Mouse (Mus musculus) 3T3-L1 (cell line): ENCODE results near the gene Zbtb46.

Experiments
- DNase-seq: peaks from one replicate; pipeline ENCODE4 v3.0.0-alpha.2; 2015; ENCODE audit warnings: low read depth, low spot score

Gene Zbtb46

DNA sequence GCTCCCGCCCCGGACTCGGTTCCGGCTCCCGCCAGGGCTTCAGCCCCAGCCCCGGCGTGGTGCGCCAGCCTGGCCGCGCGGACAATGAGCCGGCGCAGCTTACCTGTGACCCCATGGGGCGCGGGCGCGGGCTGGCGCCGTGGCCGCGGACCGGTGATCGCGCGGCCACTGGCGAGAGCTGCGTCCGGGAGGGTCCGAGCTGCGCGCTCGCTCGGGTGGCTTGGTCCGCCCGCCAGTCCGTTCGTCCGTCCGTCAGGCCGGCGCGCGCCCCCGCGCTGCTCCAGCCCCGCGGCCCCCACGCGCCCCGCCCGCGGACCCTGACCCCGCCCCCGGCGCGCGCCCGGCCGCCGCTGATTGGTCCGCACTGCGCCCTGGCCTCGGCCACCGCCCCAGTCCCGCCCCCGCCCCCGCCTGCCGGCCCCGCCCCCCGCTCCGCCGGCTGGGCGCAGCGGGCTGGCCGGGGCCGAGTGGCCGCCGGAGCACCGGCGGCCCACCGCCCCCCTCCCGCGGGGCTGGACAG lies at the start of gene Zbtb46:
Gene Zbtb46, minus strand, starts transcription at position 274 of the 520 bp plus-strand sequence.
- DNase-seq, result peak; percentile 58

DNA sequence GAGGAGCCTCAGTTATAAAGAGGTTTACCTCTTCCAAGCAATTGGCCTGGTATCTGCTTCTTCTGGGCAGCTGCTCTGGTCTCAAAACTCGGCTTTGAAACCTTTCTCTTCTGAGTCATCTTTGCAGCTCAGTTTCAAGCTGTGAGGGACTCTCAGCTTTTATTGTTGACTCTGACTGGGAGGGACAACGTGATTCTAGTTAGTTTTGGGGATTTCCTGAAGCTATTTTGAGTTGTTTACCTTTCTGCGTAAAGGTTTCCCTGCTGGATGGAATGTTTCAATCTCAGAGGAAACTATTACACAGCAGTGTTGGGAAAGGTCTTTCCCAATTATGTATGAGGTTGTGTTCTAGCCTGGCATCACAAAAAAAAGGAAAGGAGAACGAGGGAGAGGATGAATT lies 39.4 kb upstream of the Zbtb46 start:
- peak; percentile 60 for DNase-seq

DNA sequence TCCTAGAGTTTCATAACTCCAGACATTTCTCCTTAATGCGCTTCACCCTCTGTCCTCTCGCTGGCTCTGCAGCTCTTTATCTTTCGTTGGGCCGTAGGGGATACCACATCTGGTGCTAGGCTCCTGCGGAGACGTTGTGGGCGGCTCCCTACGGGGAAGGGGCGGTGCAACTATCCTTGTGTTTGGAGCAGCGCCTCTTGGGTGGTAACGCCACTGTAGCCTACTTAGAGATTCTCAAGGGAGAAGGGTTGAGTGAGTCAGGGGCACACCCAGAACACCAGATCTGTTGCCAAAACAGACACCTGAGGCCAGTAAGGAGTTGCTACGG lies 38.3 kb upstream of the Zbtb46 start:
- DNase-seq, result peak; percentile 96

DNA sequence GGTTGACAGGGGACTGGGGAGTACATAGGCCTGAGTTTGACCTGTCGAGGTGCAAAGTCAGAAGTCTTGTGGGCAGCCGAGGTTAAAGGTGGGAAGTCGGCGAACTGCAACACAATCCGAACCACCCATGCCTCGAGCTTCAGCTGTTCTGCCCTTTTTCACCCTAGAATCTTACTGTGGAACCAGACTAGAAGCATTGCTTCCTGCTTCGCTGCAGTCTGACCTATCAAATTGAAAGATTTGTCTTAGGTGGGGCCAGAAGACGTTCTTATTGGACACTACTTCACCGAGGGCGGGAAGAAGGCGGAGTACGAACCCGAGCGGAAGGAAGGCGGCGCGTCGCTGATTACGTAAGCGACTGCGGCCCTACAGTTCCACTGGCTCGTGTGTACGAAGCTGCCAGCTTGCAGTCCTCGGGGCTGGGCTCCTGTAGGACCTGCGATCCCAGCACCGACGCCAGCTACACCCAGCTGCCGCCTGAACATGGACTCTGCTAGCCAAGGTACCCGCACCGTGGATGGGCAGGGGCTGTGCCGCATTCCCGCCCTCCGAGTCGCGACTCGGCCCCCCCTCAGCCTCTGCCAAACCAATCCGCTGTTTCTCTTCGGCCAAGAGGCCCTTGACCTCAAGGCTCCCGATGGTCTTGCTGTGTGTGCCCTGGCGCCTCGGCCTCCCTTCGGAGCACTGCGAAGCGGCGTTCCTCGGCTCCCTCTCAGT lies 37.8 kb upstream of the Zbtb46 start, which contains the start of gene Tpd52l2:
Gene Tpd52l2, plus strand, starts transcription at position 312 of the 717 bp plus-strand sequence.
- peak; percentile 100 for DNase-seq

GRCm38 (mm10) chr2:181496281-181496680 lies 37.1 kb upstream of the Zbtb46 start:
- DNase-seq, result peak; percentile 84

DNA sequence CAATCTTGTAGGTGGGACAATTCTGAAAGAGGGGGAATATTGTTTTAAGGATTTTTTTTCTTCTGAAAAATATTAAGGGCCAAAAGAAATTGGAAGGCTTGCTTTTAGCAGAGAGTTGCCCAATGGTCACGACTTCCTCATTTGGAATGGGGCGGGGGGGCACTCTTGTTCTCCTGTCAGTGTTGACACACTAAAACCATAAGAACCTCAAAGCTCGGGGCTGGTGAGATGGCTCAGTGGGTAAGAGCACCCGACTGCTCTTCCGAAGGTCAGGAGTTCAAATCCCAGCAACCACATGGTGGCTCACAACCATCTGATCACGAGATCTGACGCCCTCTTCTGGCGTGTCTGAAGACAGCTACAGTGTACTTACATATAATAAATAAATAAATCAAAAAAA lies 36.6 kb upstream of the Zbtb46 start:
- peak; percentile 41 for DNase-seq

DNA sequence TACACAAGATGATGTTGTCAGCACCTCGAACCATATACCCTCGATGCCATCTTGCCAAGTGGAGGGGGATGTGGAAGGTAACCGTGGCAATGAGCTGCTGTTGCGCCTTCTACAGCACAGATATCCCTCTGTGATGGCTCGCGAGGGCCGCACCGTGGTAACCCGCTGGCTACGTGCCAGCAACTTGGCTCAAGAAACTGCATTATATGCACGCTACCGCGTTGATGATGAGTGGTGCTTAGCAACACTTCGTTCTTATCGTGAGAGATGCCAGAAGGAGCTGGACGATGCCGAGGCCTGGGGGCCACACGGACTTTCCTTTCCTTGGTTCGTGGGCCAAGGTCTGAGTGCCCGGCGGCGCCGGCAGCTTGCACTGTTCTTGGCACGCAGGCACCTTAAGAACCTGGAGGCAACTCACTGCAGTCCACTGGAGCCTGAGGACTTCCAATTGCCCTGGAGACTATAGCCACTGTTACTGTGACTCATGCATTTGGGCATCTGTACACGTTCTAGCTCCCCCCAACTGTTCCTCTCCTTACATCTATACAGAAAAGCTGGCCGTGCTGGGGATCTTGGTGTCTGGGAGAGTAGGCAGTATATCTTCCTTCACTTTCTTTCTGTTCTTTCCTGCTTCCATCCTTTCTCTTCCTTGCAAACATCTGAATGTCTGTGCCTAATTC lies 35.2 kb upstream of the Zbtb46 start:
- DNase-seq, result peak; percentile 81

DNA sequence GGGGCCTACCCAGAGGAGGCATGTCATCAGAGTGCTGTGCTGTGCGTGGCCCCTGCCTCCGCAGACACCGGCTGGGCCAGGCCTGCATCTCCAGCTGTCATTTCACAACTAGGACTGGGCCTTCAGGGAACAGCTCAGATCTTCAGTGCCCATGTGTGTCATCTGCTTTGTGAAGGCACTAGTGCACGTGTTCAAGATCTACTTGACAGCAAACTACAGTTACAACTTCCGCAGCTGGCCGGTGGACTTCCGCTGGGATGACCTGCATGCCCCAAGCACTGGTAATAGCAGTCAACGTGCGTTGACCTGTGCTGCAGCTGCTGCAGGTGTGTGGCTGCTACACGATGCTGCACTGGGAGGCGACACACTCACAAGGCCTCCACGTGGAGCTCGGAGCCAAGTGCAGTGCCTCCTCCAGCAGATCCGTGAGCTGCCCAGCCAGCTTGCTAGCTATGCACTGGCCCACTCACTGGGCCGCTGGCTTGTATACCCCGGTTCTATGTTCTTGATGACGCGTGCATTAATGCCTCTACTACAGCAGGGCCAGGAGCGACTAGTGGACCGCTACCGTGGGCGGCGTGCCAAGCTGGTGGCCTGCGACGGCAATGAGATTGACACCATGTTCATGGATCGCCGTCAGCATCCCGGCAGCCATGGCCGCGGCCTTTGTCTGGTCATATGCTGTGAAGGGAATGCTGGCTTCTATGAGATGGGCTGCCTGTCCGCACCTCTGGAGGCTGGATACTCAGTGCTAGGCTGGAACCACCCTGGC lies 34.1 kb upstream of the Zbtb46 start, which contains the start of gene Abhd16b:
Gene Abhd16b, plus strand, starts transcription at position 51 of the 772 bp plus-strand sequence.
- DNase-seq, result no peak

- DNase-seq, result no peak
Measured at GRCm38 (mm10) chr2:181492206-181492605, 33.0 kb upstream of the Zbtb46 start.

GRCm38 (mm10) chr2:181491432-181492205 lies 32.4 kb upstream of the Zbtb46 start:
- no peak for DNase-seq

DNA sequence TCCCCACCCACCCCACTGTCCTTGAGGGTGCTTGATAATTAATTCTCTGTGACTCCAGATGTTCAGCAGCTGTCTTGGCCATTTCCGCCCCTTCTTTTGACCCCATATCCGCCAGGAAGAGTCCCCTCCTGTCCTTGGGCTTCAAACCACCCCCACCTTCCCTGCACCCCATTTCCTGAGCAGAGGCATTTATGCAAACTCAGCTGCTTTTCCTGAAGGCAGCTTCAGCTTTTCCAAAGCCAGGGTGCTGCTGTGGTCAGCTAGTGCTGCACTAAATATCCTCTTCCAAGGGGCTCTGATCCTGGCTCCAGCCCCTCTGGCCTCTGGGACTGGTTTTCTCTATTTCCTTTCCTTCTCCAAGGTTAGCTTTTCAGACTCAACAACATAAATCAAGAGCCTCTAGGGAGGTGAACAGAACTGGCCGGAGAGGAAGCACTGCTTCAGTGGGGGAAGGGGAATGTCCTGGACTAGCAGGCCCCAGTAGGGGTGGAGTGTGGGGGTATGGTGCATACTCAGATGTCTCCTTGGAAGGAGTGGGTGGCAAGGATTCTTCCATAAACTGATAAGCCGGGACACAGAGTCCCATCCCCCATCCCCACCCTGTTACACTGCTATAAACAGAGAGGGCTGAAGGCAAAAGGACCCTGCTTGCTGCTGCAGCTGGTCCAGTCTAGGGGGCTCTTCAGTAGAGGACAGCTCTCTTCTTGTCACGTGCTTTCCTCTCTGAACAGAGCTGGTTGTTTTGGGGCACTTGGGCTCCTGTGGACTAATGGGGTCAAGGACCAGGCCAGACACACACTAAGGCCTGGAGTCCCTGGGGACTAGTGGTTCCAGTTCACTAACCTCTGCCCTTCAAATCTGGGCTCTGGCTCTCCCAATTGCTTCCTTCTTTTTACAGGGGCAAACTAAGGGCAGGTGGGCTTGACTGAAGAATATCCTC lies 28.4 kb upstream of the Zbtb46 start:
- DNase-seq, result peak; percentile 62

DNA sequence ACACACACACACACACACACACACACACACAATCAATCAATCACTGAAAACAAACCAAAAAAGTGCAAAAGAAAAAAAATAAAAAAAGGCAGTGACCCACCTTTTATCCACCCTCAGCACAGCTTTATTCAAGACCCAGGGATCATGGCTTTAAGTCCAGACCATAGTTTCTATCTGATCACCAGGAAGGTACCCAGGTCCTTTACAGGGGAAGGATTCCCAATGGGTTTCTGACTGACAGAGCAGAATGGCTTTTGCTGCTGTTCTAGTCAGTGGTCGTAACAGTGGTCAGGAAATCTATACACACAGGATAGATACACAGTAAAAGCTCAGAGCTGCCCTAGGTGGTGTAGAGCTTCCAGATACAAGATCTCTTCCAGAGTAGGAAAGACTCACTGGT lies 26.5 kb upstream of the Zbtb46 start:
- DNase-seq, result no peak

DNA sequence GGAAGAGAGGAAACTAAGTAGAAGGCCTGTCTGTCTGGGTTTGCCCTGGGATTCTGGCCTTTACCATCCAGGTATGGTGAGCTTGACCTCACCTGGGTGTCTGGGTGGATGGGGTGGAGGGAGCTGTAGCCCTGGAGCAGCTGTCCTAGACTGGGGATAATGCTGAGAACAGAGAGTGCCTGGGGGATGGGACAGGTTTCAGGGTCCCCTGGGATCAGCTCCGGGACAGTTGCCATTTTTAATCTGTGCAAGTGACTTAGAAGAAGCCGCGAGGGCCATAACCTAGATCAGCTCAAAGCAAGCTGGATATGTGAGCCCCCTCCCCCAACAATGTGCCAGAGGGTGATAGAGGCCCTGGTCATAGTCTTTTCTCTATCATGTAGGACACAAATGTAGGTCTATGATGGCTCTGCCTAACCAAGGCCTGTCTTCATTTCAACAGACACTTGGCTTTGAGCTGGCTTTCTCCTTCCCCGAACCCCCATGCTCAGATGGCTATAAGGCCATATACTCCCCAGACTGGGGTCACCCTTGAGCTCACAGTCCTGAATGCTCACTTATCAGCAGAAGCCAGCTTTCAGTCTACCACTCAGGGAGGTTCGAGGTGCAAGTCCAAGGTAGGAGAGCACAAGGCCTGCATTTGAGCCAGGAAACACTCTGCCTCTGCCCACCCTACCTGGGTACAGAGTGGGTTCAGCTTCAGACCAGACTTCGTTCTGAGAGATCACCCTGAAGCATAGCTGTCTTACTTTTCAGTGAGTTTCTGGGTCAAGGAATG lies 25.4 kb upstream of the Zbtb46 start:
- DNase-seq, result no peak

DNA sequence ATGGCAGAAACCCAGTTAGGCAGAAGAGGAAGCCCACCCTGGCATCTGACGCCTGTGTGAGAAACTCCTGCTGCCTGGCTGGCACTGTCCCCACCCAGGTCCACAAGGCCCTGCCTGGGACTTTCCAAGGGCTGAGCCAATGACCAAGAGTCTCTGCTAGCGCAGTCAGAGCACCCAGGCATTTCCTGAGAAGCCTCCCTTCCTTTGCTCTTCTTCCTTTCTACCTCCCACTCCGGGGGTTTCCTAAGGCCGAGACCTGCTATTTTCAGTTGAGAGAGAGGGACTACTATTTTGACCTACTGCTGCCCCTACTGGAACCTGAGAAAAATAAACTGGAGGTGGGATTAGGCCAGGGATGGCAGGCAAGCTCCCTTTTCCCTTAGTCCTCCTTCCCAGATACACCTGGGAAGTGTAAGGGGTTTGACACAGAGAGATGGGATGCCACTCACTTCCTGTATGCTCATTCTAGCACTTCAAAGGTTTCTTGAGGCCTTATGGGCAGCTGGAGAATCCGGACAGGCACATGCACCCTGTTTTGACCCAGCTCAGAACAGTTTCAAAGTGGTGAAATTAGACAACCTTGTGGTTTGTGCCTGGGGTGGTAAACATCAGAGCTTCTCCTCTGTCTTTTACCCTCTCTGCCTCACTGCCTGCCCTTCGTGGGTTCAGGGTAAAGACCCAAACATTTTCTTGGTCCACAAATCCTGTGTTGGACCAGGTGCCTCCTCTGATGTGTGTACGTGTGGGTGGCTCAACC lies 24.5 kb upstream of the Zbtb46 start:
- DNase-seq, result peak; percentile 41

- no peak for DNase-seq
Measured at GRCm38 (mm10) chr2:181483120-181483519, 23.9 kb upstream of the Zbtb46 start.

GRCm38 (mm10) chr2:181472256-181472827 lies 13.1 kb upstream of the Zbtb46 start:
- no peak for DNase-seq

DNA sequence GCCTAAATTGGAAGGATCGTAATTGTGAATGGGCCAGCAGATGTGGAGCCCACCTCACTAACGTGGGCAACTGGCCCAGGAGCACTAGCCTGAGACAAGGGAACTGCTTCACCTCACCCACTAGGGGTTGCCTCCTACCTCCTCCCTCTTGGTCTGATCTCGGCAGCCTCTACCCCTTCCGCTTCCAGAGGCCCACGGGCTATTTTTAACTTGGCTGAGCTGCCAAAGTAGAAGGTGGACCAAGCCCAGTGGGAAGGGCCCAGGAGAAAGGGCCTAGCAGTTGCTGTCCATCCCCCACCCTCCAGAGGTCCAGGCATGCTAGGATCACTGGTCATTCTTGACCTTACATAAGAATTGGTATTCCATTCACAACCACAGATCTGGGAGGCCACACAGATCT lies 12.0 kb upstream of the Zbtb46 start:
- peak; percentile 63 for DNase-seq

DNA sequence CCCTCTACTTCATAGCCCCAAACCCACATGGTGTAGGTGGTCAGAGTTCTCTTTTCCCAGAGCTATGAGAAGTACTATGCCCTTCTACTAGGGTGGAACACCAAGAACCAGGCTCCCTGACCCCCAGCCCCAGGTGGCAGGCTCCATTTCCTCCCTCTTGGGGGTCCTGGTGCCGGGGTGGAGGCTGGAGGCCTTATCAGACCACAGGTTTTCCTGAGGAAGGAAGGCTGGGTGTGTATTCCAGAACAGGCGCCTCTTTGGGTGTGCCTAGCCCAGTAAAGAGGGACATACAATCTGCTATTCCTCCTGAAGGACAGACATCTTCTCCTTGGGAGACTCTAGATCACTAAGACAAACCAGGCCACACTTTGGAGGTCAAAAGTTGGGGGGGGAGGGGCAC lies 11.1 kb upstream of the Zbtb46 start:
- DNase-seq, result no peak
